Mouse (Mus musculus): ENCODE measurements around the gene Ppp2r2d.

Ppp2r2d gene

DNA sequence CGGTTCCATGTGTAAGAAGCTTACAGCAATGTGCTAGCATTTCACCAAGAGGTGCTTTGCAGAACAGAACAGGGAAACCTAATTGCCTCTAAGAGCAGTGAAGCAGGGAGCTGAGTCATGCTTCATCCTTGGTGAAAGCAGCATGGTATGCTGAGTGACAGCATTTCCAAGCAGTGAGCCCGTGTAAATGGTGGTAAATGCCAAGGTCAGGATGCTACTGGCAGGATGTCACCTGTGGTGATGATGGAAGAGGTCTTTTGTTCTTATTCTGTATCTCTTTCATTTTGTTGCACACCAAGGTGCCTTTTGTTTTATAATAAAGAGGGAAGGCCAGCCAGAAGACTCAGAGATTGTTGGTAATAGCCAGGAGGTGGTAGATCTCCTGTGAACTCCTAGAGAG lies 10.8 kb downstream of the Ppp2r2d start:
- peak; percentile 67 to 81 for DNase-seq (ENCODE audit: inconsistent age in 2 of 2, low spot score in 1 of 2)

DNA sequence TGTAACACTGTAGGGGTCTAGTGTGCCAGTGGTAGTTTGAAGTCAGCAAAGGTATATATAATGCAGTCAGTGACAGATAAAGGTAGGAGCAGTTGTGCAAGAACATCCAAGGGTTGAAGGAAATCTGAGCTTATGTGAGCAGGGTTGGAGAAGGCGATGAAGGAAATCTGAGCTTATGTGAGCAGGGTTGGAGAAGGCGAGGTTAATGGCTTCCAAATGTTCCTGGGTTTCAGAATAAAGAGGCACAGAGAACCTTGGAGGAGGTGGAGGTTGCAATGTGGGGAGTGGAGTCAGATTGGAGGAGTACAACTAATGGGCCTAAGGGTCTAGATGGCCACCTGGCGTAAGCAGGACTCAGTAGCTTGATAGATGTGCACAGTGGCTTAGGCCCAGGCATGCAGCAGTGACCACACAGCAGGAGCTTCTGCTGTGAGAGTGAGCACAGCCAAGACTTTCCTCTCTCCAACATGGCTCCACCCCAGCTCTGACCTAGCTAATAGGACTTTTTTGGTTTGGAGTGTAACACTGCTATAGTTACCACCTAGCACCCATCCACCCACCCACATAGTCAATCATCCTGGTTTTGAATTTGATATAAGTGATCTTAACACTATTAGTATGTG lies 18.2 kb downstream of the Ppp2r2d start:
- DNase-seq (ENCODE audit: inconsistent age in 2 of 2, low spot score in 1 of 2): no peak

DNA sequence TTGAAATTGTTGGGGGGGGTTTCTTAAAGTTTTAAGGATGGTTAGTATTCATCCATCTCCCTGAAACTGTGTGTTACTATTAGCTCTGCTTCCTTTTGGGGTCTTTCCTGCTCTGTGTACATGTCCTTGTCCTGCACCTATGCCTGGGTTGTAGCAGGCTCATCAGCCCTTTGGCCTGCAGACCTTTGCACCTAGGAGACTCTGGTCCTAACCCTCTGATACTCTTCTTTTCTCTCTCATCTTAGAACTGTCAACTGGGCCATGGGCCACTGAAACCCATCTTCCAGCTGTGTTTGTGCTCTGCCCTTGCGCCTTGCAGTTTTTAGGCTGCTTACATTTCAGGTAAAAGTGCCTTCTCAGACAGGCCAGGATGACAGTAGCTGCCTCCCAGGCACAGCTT lies 18.9 kb downstream of the Ppp2r2d start:
- no peak for DNase-seq (ENCODE audit: inconsistent age in 2 of 2, low spot score in 1 of 2)

DNA sequence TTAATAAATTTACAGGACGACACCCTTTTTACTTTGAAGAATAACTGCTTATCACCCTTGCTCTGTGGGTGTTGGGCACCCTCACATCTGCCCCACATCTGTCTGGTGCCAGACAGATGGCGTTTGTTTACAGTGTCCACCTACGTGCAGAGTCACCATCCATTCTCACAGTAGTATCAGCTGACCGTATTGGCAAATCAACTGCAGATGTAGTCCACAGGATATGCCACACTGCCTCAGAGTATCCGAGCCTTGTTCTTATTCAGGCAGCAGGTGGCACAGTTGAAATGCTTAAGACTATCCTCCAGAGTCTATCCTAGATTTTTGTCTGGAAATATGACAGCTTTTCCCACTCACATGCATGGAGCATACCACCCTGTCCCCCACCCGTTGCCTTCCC lies 21.4 kb downstream of the Ppp2r2d start:
- DNase-seq (ENCODE audit: inconsistent age in 2 of 2, low spot score in 1 of 2): no peak

DNA sequence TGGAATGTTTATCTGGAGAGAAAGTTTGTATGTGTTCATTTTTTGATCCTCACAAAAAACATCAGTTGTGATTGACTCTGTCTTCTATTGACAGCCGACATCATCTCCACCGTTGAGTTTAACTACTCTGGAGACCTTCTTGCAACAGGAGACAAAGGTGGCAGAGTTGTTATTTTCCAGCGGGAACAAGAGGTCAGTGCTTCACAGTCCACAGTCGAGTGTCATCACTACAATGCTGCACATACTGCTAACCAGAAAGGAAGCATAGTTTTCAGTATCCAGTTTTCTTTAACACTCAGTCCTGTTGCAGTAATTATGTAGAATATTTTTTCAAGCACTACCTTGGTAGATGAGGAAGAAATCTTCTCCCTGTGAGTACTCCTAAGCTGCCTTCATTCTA lies 22.4 kb downstream of the Ppp2r2d start:
- DNase-seq (ENCODE audit: inconsistent age in 2 of 2, low spot score in 1 of 2): no peak

DNA sequence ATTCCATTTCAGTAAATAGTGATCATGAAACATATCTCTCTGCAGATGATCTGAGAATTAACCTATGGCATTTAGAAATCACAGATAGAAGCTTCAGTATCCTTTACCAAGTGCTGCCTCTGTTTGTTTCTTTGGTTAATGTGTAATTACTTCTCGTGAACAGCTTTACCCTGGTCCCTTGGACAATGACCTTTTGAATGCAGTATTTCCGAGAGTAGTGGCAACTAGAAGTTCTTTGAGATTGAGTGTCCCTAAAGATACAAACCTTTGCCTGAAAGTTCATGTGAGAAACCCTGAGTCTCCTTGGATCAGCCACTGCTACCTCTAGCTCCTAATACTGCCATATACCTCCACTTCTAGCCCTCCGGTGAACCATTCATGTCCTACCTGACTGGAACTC lies 27.1 kb downstream of the Ppp2r2d start:
- DNase-seq (ENCODE audit: inconsistent age in 2 of 2, low spot score in 1 of 2): no peak

DNA sequence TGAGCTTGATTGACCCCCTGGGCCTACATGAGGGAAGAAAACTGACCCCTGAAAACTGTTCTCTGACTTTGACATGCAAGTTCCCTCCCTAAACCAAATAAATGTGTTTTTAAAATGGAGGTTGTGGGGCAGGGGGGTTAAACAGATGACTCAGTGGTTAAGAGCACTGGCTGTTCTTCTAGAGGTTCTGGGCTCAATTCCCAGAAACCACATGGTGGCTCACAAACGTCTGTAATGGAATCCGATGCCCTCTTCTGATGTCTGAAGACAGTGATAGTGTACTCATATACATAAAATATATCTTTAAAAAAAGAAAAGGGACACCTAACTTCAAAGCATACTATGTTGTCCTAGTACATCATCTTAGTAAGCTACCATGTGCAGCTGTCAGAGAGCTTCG lies 29.2 kb downstream of the Ppp2r2d start:
- peak in 1 of 2 experiments; percentile 29 for DNase-seq (ENCODE audit: inconsistent age in 2 of 2, low spot score in 1 of 2)

DNA sequence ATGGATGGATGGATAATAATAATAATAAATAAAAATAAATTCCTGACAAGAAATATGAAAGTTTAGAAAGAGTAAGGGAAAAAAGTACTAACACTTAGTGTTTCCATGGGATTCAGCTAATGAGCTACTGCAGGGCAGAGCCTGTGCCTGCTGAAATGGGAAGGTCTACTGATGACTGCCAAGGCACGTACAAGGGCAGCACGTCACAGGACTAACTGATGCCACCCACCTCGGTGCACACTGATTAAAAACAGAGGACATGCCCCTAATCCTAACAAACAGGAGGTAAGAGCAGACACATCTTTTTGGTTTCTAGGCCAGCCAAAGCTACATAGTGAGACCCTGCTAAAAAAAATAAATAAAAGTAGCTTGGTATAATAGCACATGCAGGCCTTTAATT lies 37.8 kb downstream of the Ppp2r2d start:
- no peak for DNase-seq (ENCODE audit: inconsistent age in 2 of 2, low spot score in 1 of 2)

DNA sequence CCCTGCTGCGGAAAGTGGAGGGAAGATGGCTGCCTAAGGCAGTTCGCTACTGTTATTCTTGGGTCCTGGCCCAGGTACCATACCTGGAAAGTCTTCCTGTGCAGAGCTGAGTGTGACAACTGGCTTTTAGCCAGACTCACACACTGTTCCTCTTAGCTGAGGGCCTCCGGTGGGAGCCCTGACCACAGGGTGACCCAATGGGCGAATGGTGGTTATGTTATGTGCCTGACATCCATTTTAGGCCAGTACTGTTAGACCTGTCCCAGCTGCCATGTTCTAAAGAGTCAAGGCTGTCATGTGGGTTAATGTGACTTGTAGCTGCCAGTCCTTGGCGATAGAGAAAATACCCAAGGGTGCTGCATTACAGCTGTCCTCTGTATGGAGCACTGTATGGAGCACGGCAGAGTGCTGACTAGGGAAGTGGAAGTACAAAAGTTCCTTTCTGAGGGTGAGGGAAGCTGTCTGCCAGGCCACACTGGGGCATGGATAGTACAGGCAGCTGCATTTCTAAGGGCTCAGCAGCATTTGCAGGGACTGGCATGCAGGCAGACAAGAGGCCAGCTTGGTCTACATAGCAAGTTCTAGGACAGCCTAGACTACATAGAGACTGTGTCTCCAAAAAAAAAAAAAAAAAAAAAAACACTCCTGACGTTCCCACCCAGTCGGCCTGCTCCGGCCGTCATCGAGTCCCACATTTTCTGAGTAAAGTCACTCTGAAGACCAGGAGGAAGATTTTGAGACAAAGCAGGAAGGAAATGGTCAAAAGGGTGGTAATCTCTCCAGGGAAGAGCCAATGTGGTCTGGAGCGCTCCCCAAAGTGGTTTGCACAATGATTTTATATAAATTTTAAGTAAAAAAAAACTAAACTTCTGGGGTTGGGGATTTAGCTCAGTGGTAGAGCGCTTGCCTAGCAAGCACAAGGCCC lies 39.7 kb downstream of the Ppp2r2d start:
- DNase-seq (ENCODE audit: inconsistent age in 2 of 2, low spot score in 1 of 2): no peak

DNA sequence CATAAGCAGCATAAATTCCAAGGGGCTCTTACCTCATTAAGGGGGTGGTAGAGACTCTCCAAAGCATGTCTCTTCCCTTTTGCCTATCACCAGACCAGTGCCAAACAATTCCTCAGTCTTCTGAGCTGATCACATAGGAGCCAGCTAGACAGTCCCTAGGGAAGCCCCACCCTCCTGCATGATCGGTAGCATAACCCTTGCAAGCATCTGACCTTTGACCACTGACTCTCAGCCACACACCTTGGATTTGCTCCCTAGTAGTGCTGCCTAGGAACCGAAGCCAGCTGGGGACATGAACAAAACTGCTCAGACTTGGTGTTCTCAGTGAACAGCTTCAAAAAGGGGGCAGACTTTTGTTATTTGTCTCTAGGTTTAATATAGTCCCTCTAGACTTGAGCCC lies 52.2 kb downstream of the Ppp2r2d start:
- no peak for DNase-seq (ENCODE audit: inconsistent age in 2 of 2, low spot score in 1 of 2)

DNA sequence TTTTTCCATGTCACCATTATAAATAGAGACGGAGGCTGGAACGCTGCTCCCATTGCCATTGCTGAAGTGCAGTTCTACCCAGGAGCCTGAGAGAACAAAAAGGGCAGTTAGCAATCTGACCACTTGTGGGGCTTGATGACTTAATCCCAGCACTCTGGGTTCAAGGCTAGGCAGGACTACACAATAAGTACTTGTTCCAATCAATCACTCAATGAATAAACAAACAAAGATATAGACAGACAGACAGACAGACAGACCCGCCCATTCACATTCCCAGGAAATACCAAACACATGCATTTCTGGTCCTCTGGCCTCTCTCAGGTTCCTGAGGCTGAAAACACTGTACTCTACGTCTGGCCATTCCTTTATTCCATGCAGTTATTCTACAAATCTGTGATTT lies 52.9 kb downstream of the Ppp2r2d start:
- DNase-seq (ENCODE audit: inconsistent age in 2 of 2, low spot score in 1 of 2): no peak

DNA sequence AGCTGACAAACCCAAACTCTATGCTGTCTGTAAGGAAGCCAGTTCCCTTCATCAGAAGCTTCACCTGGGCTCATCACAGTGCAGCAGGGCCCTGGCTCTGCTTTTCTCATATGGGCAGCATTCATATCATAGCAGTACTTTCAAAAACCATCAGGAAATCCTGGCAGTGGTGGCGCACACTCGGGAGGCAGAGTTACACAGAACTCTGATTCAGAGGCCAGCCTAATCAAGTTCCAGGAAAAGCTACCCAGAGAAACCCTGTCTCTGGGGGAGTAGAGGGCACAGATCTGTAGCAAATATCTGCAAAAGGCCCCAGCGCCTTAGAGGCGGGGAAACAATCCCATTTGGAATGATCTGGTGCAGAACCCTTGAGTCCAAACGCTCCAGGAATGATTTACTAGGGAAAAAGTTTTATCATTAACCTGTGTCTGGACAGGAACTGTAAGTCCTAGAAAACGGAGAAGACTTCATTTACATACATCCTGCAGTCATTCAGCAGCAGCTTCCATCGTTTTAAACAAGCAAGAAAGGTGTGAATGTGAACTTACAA lies 58.1 kb downstream of the Ppp2r2d start:
- peak in 1 of 2 experiments; percentile 75 for DNase-seq (ENCODE audit: inconsistent age in 2 of 2, low spot score in 1 of 2)

DNA sequence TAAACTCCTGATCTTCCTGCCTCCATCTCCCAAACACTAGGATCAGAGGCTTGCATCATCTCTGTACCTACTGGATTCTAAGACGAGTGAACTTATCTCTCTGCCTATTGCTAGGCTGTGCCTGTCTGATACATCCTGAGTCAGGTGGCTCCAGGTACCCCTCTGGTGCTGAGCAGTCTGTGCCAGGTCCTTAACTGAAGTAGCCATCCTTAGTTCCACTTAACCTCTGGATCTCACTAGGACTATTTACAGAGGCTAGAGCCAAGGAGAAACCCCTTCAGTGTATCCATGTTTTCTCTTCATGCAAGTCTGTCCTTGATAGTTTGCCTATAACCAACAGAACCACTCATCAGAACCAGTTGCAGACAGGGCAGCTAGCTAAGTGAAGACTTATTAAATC lies 60.6 kb downstream of the Ppp2r2d start:
- no peak for DNase-seq (ENCODE audit: inconsistent age in 2 of 2, low spot score in 1 of 2)

DNA sequence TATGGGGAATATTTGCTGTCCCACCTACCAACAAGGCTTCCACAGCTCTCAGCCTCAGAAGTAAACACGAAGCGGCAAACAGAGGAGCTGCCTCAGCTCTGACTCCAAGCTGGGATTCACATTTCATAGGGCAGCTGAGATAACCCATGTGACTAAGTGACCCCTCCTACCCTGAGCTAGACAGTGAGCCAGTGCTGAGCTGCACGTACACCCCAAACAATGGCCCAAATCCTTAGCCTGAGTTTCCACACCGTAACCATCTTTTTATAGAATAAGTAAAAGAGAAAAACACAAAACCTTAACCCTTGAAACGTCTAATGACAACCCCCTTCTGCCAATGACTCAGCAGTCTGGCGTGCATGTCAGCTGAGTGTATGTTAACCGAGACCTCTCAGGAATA lies 61.2 kb downstream of the Ppp2r2d start:
- peak; percentile 50 to 88 for DNase-seq (ENCODE audit: inconsistent age in 2 of 2, low spot score in 1 of 2)

DNA sequence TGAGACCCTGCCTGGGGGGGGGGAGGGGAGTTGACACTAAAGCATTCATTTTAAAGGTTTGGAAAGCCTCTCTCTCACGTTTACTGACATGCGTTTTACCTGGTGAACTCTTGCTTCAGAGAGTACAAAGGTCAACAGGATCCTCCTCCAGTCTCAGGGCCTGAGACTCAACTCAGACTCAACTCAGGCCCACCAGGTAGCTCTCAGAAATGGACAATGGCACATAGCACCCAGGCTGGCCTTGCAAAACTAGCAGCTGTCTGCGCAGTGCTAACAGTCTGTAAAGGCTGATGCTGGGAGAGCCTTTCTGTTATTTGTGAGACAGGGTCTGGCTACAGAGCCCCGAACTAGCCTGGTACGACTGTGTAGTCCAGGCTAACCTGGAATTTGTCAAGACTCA lies 62.1 kb downstream of the Ppp2r2d start:
- peak; percentile 8 to 53 for DNase-seq (ENCODE audit: inconsistent age in 2 of 2, low spot score in 1 of 2)

DNA sequence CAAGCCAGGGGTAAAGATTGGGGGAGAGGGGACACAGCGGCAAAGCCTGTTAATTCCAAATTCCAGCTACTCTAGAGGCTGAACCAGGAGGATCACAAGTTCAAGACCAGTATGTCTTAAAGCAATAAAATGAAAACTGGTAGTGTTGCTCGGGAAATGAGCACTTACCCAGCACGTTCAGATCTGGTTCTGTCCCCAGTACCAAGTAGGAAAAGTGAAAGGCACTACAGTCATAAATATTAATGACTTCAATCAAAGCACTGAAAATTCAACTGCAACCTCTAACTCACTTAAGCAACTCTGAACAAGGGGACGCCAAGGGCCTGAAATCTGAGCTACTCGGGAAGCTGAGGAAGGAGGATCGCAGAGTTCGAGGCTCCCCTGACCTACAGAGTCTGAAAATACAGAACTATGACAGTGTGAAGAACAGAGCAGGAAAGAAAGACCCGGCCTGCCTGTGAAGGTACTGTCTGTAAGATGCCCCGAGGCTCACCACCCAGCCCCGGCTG lies 62.9 kb downstream of the Ppp2r2d start:
- peak in 1 of 2 experiments; percentile 49 for DNase-seq (ENCODE audit: inconsistent age in 2 of 2, low spot score in 1 of 2)

DNA sequence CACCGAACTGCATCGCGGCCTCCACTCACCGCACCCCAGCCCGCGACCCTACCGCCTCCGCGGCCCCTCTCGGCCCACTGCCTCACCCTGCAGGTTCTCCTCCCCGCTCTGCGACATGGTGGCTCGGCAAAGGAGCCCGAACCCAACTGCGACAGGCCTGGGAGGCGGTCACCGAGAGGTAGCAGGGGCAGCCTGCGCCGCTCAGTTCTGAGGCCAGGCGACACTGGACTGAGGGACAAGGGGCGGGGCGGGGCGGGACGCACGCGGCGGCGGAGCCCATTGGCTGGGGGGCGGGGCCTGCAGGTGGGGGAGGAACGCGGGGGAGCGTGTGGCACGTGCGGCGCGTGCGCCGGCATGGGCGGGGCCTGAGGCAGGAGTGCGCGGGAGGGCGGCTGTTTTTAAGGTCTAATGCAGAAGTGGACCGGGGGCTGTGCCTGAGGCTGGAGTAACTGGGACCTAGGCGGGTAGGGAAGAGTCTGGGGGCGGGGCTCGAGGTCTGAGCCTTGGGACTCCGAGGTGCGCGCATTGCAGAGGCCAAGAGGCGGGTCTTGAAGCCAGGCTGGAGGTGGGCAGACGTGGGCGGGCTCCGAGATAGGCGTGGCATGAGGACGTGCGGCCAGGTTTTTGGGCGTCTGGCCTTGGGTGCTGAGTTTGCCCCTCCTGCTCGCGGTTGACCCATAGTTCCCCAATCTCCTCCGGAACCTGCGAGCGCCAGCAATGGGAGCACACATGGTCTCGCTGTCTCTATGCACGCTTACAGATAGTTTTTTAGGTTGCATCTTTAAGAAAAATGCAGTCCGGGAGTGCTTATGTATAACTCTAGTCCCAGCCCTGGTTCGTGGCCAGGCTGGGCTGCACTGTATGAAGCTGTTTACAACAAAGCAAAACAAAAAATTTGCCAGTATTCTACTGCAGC lies 63.7 kb downstream of the Ppp2r2d start, which contains the start of gene Bnip3:
TSS of gene Bnip3 (minus strand) at position 243 of the 916 bp plus-strand sequence.
- DNase-seq (ENCODE audit: inconsistent age in 2 of 2, low spot score in 1 of 2): peak; percentile 96 to 97

DNA sequence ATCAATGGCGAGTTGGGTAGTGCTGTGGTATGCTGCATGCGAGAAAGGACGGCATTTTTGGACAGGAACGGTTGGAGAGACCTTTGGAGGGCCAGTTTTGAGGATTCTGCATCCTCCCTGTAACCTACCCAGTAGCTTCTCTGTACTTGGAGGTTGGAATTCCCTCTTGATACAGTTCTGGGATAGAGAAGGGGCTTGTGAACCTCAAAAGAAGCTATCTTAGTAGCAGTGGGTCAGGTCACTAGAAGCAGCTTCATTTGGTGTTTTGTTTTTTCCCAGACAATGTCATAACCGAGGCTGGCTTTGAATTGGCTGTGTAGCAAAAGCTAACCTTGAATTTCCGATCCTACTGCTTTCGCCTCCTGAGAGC lies 64.3 kb downstream of the Ppp2r2d start:
- peak in 1 of 2 experiments; percentile 71 for DNase-seq (ENCODE audit: inconsistent age in 2 of 2, low spot score in 1 of 2)

DNA sequence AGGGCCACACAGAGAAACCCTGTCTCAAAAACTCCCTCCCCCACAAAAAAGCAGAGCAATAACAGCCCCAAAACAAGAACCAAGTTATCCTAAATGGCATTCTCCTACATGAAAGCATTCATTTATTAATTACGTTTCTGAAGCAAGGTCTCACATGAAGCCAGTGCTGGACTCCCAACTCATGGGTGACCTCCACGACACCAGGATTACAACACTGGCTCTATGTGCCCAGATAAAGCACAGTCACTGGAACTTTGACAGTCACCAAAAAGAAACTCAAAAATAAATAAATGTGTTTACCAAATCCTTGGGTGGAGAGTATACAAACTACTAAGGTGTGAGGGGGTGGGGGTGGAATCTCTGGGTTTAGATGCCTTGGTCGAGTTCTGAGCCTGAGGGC lies 67.7 kb downstream of the Ppp2r2d start:
- peak in 1 of 2 experiments; percentile 79 for DNase-seq (ENCODE audit: inconsistent age in 2 of 2, low spot score in 1 of 2)

DNA sequence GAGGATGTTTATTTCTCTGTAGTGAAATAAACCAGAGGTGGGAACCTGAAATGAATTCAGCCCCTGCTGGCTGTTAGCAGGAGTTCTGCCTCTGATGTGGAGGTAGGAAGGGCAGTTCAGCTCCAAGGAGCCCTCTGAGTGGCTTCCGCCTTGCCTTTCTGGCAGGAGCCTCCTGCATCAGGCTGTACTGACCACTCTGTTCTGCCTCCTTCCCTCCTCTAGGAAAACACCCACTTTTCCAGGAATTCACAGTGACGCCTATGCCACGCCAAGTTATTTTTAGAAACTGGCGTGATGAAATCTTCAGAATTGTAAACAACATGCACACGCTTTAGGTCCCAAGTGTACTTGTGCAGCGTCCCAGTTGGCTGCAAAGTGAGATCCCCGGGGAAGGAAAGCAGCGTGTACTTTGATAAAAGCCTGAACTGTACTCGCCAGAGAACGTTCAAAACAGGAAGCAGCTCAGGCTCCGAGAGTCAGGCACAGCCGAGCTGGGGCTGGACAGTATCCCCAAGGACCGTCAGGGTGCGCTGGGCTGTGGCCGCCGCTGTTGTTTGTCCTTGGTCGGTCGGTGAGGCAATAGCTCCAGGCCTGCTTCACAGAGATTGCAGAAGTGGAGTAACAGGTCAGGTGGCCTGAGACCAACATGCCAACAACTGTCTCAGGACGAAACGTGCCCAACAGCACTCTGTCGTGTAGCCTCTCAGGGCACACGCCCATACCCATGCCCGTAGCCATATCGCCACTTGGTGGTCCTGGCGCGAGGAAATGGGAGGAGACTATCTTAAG lies 73.5 kb downstream of the Ppp2r2d start:
- peak; percentile 89 to 96 for DNase-seq (ENCODE audit: inconsistent age in 2 of 2, low spot score in 1 of 2)

All from adrenal gland, adult (tissue).